Mouse (Mus musculus) limb, embryonic 13.5 days (tissue): ENCODE results near the gene Ccdc28b. TPM values are rescaled to one million over a fixed set of nuclear protein-coding genes. Genes with fewer than 3 reads are reported as not detected.

ENCODE experiments used
- ATAC-seq: fragments of 200-750 bp; cut with Nextera tagmentation; 2 replicates; pipeline ENCODE4 v1.8.0; 2017; ENCODE audit warnings: low read depth, moderate number of reproducible peaks, moderate TSS enrichment; ENCODE audit not compliant: low FRiP score
- H3K27ac ChIP-seq: fragments of 300-500 bp; sonication (generic); 2 replicates; pipeline ENCODE4 v1.5.1; 2015; ENCODE audit warnings: inconsistent platforms, mild to moderate bottlenecking, moderate library complexity
- H3K27me3 ChIP-seq: fragments of 300-500 bp; sonication (generic); 2 replicates; pipeline ENCODE4 v1.6.1; 2015; ENCODE audit warnings: mild to moderate bottlenecking, inconsistent platforms
- H3K36me3 ChIP-seq: fragments of 300-500 bp; sonication (generic); 2 replicates; pipeline ENCODE4 v1.6.1; 2015; ENCODE audit warnings: inconsistent platforms, mild to moderate bottlenecking, moderate library complexity
- H3K4me1 ChIP-seq: fragments of 300-500 bp; sonication (generic); 2 replicates; pipeline ENCODE4 v1.6.1; 2015; ENCODE audit warnings: inconsistent platforms
- H3K4me2 ChIP-seq: fragments of 300-500 bp; sonication (generic); replicated peaks from 2 replicates; pipeline ENCODE4 v1.6.1; 2015; ENCODE audit warnings: inconsistent platforms, mild to moderate bottlenecking, moderate library complexity
- H3K4me3 ChIP-seq: fragments of 300-500 bp; sonication (generic); 2 replicates; pipeline ENCODE4 v1.5.1; 2015; ENCODE audit warnings: moderate library complexity, mild to moderate bottlenecking, inconsistent platforms
- H3K9ac ChIP-seq: fragments of 300-500 bp; sonication (generic); 2 replicates; pipeline ENCODE4 v1.6.1; 2015; ENCODE audit warnings: mild to moderate bottlenecking, inconsistent platforms
- H3K9me3 ChIP-seq: fragments of 300-500 bp; sonication (generic); 2 replicates; pipeline ENCODE4 v1.6.1; 2016; ENCODE audit warnings: inconsistent platforms
- WGBS: fragments of 180-500 bp; shearing (Covaris S2); methylation state at CpG from one replicate; pipeline ENCODE4 v1.1.7; 2015; 5-methylcytosine and 5-hydroxymethylcytosine counted together
- polyA plus RNA-seq: library from polyadenylated mRNA; unstranded; fragments of >200 nt; fragmentation: Nextera tagmentation; extraction: Ambion mirVana; gene quantifications from 2 replicates; pipeline ENCODE4 v1.2.1, GENCODE M21; 2015

The Ccdc28b gene
- 48.5 and 51.7 TPM in 2 replicates for polyA plus RNA-seq

DNA sequence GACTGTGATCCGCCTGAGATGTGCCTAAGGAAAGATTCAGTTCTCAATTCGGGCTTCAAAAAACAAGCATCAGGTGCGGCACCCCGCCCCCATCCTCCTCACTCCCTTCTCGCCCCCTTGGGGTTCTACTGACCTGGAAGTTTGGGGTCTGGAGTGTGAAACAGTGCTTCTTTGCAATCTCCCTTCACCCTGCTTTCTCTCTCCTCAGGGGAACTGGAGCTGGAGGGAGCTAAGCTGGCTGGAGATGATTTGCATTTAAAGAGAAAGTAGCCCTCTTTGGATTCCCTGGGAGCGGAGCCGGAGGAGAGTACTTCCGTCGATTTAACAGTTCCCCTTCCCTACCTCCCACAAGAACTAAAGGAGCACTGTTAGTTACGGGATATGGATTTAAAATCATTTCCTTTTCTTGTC, at the start of gene Ccdc28b:
Gene Ccdc28b, minus strand, starts transcription at position 267 of the 411 bp plus-strand sequence.
- no peaks in the 10 kb centered on the region for H3K27me3 ChIP-seq
- H3K4me3 ChIP-seq, result peak within 1 kb of the TSS; percentile 63
- no peak for ATAC-seq
- H3K36me3 ChIP-seq, result peaks cover 27% of the 10 kb centered on the region
- WGBS, result 1% methylated on average over 10 of the region's 10 CpGs
- H3K4me1 ChIP-seq, result peaks cover 34% of the 10 kb centered on the region
- H3K4me2 ChIP-seq, result peak within 1 kb of the TSS; percentile 86
- no peaks in the 10 kb centered on the region for H3K9me3 ChIP-seq
- H3K27ac ChIP-seq, result peak within 1 kb of the TSS; percentile 80
- peak within 1 kb of the TSS; percentile 78 for H3K9ac ChIP-seq

DNA sequence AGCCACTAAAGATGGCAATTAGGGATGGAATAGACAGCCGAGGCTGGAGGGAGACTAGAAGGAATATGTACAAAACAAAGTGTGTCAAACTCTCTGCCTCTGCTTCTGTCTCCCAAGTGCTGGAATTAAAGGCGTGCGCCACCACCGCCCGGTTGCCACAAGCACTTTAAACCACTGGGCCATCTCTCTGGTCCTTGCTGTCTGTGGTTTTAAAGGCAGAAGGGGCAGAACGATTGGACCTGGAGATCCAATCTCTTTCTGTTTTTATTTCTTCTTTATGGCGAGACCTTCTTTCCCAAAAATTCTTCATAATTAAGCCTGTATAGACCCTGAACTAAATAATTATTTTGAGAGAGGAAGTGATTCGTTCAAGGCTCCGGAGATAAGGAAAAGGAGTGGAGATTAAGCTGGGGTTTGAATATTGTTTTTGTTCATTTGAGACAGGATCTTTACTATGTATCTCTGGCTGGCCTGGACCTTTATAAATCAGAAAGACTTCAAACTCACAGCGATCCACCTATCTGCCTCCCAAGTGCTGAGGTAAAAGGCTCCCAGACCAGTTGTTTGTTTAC, 49.2 kb upstream of the Ccdc28b start:
- Histone ChIP-seq H3K4me3 (peak overlapping the region; percentile 95), H3K27ac (peak overlapping the region; percentile 95), H3K4me1 (peaks cover 16% of the 10 kb centered on the region), H3K9ac (peak overlapping the region; percentile 96), H3K36me3 (peaks cover 28% of the 10 kb centered on the region), H3K4me2 (peak overlapping the region; percentile 84), H3K27me3 (no peaks in the 10 kb centered on the region), H3K9me3 (no peaks in the 10 kb centered on the region)
- ATAC-seq, result no peak
- WGBS, result 9% methylated on average over 10 of the region's 10 CpGs

DNA sequence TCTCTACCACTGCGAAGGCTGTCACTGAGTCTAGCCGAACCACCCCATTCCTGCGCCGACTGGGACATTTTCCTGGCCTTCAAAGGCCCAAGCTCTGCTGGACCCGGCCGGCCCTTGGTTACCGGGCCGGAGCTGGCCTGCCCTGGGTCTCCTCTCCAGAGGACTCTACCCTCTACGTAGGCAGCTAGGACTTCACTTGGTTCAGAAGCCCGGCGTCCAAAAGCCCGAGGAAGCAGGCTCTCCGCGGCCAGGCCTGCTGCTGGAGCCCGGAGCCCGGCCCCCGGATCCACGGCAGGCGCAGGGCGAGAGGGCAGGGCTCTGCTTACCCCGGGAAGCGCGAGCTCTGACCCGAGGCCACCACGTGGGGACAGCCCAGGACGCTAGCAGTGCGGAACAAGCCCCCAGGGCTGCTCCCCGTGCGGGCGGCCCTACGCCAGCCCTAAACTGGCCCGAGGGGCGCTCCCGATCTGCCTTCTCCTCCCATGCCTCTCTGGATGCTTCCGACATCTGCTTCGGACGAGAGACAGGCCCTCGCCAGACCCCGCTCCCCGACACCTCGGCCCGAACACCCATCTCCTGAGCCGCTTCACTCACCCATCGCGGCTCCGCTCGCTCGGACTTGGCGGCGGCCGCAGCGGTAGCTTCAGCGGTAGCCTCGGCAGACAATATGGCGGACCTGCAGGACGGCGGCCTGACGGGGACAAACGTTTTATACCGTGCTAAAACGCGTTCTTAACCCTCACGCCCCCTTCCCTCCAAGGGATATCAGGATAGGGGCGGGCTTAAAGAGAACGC, 48.5 kb upstream of the Ccdc28b start, which contains the start of gene Kpna6:
Gene Kpna6, minus strand, starts transcription at position 685 of the 795 bp plus-strand sequence.
- WGBS, result under 1% methylated on average over 64 of the region's 65 CpGs
- Histone ChIP-seq H3K27ac (peak within 1 kb of the TSS; percentile 95), H3K9ac (peak within 1 kb of the TSS; percentile 96), H3K4me2 (peak within 1 kb of the TSS; percentile 84), H3K9me3 (no peaks in the 10 kb centered on the region), H3K4me3 (peak within 1 kb of the TSS; percentile 95), H3K27me3 (no peaks in the 10 kb centered on the region), H3K4me1 (peaks cover 16% of the 10 kb centered on the region), H3K36me3 (peaks cover 23% of the 10 kb centered on the region)
- peak; percentile 92 for ATAC-seq

DNA sequence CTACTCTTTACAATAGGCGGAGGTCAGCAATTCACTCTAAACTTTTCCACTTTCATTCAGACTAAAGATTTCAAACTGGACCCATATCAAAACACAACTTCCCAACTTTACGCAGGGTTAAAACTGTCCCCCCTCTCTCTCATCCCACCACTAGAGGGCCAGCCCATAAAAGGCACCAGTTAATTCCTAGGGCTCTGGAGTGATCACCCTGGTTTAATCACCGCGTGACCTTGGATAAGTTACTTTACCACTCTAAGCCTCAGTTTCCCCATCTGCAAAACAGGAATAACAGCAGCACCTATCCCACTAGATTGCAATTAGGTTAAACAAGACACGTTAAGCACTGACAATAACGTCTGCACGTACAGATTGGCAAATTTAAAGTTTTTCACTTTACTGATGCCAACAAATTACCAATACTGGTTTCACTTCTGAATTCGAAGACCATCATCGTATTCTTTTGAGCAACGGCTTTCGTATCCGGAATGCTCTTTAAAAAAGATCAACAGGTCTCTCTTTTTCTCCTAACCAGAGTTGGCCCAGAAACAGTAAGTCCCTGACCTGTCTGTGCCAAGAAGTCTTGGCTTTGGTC, 47.8 kb upstream of the Ccdc28b start:
- Histone ChIP-seq H3K4me3 (peak overlapping the region; percentile 95), H3K4me2 (peak overlapping the region; percentile 84), H3K9ac (peak overlapping the region; percentile 96), H3K27ac (peak overlapping the region; percentile 95), H3K36me3 (peaks cover 21% of the 10 kb centered on the region), H3K9me3 (no peaks in the 10 kb centered on the region), H3K27me3 (no peaks in the 10 kb centered on the region), H3K4me1 (peaks cover 16% of the 10 kb centered on the region)
- 7% methylated on average over 12 of the region's 12 CpGs for WGBS
- ATAC-seq, result no peak

DNA sequence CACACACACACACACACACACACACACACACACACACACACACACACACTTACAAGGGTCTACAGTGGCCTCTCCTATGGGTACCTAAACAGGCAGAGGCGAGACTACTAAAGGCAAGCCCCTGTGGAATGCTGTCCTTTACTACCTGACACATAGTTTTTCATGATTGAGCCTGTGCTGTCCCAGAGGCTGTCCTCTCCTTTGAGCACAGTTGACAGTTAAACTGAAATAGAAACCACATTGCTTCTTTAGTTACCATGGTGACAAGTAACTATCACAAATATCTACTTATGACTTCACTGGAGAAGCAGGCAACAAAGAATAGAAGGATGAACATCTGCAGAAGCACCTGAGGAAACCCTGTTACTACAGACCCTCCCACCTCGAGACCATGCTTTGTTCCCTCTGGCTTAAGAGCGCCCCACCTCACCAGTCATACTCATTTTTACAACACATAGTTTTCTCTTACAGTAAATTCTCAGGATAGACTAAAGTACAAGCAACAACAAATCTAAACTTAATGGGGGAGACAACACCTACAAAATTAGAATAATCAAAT, 38.6 kb upstream of the Ccdc28b start:
- no peak overlapping the region for H3K4me3 ChIP-seq
- H3K4me1 ChIP-seq, result peaks cover 9% of the 10 kb centered on the region; the same call in 1 of the 2 replicates
- no peaks in the 10 kb centered on the region for H3K9me3 ChIP-seq
- H3K27me3 ChIP-seq, result no peaks in the 10 kb centered on the region
- no peak for ATAC-seq
- no peak overlapping the region; the same call in 1 of the 2 replicates for H3K27ac ChIP-seq
- H3K4me2 ChIP-seq, result no peak overlapping the region
- peaks cover 68% of the 10 kb centered on the region for H3K36me3 ChIP-seq
- WGBS, result 69% methylated on average over 3 of the region's 3 CpGs
- H3K9ac ChIP-seq, result no peak overlapping the region

DNA sequence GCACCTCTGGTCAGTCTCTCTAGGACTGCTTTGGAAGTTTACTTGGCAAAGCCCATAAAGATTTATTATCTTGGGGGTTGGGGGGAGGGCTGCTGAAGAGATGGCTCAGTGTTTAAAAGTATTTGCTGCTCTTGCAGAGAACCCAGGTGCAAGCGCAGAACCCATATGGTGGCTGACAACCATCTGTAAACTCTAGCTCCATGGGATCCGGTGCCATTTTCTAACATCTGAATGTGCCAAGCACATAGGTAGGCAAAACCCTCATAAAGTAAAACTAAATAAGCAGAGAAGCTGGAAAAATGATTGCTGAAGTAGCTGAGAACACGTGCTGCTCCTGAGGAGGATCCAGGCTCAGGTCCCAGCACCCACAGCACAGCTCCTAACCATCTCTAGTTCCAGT, 37.8 kb upstream of the Ccdc28b start:
- Histone ChIP-seq H3K9ac (no peak overlapping the region), H3K4me3 (no peak overlapping the region), H3K4me2 (no peak overlapping the region), H3K27me3 (no peaks in the 10 kb centered on the region), H3K27ac (no peak overlapping the region; the same call in 1 of the 2 replicates), H3K36me3 (peaks cover 71% of the 10 kb centered on the region), H3K9me3 (no peaks in the 10 kb centered on the region), H3K4me1 (peaks cover 9% of the 10 kb centered on the region; the same call in 1 of the 2 replicates)
- no peak for ATAC-seq
- WGBS, result 73% methylated on average over 3 of the region's 3 CpGs

DNA sequence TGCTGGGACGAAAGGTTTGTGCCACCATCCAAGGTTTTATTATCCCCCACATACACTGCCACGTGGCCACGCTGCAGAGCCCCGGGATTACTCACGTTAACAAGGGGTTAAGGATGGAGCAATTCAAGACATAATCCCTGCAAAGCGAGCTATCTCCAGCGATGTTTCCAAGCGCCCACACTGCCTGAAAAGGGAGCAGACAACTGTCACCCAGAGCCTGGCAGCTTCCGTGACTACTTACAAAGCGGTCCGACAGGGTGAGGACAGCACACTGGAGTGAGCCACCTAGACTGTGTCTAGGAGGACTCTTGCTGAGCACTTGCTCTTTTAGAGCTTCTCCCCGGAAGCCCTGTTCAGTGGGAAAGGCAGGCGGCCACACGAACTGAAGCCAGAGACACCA, 31.0 kb upstream of the Ccdc28b start:
- H3K27ac ChIP-seq, result no peak overlapping the region
- H3K9me3 ChIP-seq, result no peaks in the 10 kb centered on the region
- H3K9ac ChIP-seq, result no peak overlapping the region
- peaks cover 97% of the 10 kb centered on the region for H3K36me3 ChIP-seq
- H3K4me2 ChIP-seq, result no peak overlapping the region
- no peaks in the 10 kb centered on the region for H3K27me3 ChIP-seq
- no peak for ATAC-seq
- no peaks in the 10 kb centered on the region for H3K4me1 ChIP-seq
- WGBS, result 94% methylated on average over 14 of the region's 14 CpGs
- no peak overlapping the region for H3K4me3 ChIP-seq

DNA sequence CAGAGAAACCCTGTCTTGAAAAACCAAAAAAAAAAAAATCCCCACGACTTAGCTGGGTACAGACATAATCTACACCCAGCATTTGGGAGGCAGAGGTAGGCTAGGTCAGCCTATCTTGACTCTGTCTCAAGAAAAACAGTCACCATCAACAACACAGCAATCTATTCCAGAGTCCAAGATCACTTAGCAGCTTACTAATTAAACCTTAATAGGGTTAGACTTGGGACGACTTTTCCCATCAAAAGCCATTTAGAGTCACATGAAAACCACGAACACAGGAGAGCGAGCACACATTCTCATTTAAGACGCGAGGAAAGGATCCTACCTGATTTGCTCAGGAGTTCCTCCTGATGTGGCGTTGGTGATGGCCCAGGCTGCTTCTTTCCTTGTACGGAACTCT, 26.6 kb upstream of the Ccdc28b start:
- 95% methylated on average over 8 of the region's 8 CpGs for WGBS
- peaks cover 97% of the 10 kb centered on the region for H3K36me3 ChIP-seq
- no peaks in the 10 kb centered on the region for H3K9me3 ChIP-seq
- H3K27me3 ChIP-seq, result no peaks in the 10 kb centered on the region
- no peak for ATAC-seq
- no peak overlapping the region for H3K4me2 ChIP-seq
- no peak overlapping the region for H3K27ac ChIP-seq
- H3K4me1 ChIP-seq, result no peaks in the 10 kb centered on the region
- H3K9ac ChIP-seq, result no peak overlapping the region
- no peak overlapping the region for H3K4me3 ChIP-seq

DNA sequence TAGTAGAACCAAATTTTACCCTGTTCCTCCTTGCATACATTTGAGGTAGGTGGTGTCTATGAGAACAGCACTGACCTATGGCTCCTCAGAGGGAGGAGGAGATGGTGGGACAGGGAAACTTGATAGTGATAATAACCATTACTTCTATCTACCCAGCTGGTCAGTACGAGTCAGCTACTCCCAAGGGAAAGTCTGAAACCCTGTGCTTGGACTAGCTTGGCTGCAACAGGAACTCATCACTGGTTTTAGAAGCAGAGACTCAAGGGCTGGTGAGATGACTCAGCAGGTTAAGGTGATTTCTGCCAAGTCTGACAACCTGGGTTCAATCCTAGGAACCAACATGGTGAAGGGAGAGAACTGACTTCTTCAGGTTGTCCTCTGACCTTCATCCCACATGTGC, 24.9 kb upstream of the Ccdc28b start:
- Histone ChIP-seq H3K27ac (no peak overlapping the region), H3K36me3 (peaks cover 93% of the 10 kb centered on the region), H3K4me2 (no peak overlapping the region), H3K9ac (no peak overlapping the region), H3K9me3 (no peaks in the 10 kb centered on the region), H3K4me3 (no peak overlapping the region), H3K4me1 (no peaks in the 10 kb centered on the region), H3K27me3 (no peaks in the 10 kb centered on the region)
- ATAC-seq, result no peak
- WGBS, result 80% methylated on average over 1 of the region's 1 CpGs

DNA sequence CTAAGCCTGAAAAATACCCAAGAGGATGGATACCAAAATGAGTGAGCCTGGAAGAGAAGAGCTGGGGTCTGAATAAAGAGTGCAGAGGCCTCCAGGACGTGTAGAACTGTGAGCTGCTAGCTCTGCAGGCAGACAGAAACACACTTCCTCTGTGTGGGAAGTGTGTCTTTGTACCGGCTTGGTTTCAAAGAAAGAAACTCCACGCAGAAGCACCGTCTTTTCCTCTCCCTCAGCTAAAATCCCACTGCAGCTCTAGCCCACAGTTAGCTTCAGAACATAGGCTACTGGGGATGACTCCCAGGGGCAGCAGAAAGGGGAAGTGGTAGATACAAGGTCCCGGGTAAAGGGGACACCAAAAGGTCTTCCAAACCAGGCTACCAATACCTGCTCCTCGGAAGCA, 21.5 kb upstream of the Ccdc28b start:
- Histone ChIP-seq H3K27me3 (no peaks in the 10 kb centered on the region), H3K9ac (no peak overlapping the region), H3K36me3 (peaks cover 61% of the 10 kb centered on the region), H3K27ac (no peak overlapping the region), H3K4me1 (peaks cover 6% of the 10 kb centered on the region), H3K4me2 (no peak overlapping the region), H3K9me3 (no peaks in the 10 kb centered on the region), H3K4me3 (no peak overlapping the region)
- WGBS, result 89% methylated on average over 6 of the region's 6 CpGs
- ATAC-seq, result no peak

DNA sequence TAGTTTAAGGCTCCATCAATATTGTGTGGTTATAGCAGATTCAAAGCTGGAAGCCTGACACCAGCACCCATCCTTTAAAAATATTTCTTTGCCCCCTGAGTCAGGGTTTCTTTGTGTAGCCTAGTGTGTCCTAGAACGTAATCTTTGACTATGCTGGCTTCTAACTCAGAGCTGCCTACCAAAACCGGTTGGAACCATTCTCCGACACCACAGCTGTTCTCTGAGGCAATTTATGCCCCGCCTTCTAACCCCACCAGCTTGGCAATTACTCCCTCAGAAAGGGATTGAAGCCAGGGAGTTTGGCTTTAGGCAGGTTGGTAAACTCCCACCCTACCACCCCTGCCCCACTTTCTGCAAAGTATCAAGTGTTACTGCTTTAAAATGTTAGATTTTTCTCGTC, 18.0 kb upstream of the Ccdc28b start:
- Histone ChIP-seq H3K27ac (no peak overlapping the region), H3K9ac (peak overlapping the region; percentile 21; the same call in 1 of the 2 replicates), H3K4me2 (peak overlapping the region; percentile 46), H3K4me1 (peaks cover 33% of the 10 kb centered on the region), H3K9me3 (no peaks in the 10 kb centered on the region), H3K36me3 (peaks cover 55% of the 10 kb centered on the region), H3K4me3 (peak overlapping the region; percentile 71), H3K27me3 (no peaks in the 10 kb centered on the region)
- no peak for ATAC-seq
- WGBS, result 36% methylated on average over 5 of the region's 5 CpGs
